Mouse (Mus musculus) 3134 (cell line): ENCODE results near the gene Calcrl.
"Not testable (repeated sequence)": the region's sequence is repeated elsewhere in the genome, so short reads cannot be mapped to it uniquely, and the experiment has no call there.

ENCODE experiments used
- DNase-seq: peaks from one replicate; pipeline ENCODE4 v3.0.0-alpha.2; 2011; ENCODE audit warnings: low spot score; ENCODE audit not compliant: insufficient read length; ENCODE audit errors: extremely low read depth

Gene Calcrl

GRCm38 (mm10) chr2:84393236-84393635, 32.0 kb downstream of the Calcrl start:
- DNase-seq: no peak

DNA sequence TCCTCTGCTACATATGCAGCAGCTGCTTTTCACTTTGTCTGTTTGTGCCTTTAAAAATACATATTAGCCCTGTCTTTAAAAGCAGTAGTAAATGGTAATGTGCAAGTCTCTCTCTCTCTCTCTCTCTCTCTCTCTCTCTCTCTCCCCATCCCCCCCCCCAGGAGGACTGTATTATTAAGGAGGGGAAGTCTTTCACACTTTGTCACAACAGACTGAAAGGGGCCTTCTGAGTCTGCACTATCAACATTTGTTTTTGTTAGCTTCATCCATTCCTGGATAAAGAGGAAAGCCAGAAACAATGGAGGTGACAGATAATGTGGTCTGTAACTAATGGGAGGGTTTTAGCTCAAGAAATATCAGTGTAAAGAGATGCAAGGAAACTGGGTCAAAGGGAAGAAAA, 36.1 kb downstream of the Calcrl start:
- no peak for DNase-seq

- not testable (repeated sequence) for DNase-seq
These were observed 36.7 kb downstream of the Calcrl start for GRCm38 (mm10) chr2:84388537-84388936.

DNA sequence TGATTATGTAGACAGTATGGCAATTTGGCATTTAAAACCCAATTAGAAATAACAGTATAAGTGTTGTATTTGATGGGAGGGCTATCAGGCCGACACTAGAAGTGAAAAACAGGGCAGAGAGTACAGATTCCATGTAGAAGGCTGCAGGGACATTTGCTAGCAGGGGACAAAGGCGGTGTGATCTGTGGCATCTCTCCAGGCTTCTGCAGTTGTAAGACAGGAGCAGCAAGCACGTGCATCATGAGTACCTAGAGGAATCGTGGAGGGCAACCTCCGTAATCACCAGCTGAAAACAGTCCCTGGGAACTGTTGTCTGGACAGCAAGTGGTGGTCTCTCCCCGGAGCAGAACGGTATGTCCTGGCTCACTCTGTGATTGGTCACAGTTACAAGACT, 37.2 kb downstream of the Calcrl start:
- DNase-seq: no peak

DNA sequence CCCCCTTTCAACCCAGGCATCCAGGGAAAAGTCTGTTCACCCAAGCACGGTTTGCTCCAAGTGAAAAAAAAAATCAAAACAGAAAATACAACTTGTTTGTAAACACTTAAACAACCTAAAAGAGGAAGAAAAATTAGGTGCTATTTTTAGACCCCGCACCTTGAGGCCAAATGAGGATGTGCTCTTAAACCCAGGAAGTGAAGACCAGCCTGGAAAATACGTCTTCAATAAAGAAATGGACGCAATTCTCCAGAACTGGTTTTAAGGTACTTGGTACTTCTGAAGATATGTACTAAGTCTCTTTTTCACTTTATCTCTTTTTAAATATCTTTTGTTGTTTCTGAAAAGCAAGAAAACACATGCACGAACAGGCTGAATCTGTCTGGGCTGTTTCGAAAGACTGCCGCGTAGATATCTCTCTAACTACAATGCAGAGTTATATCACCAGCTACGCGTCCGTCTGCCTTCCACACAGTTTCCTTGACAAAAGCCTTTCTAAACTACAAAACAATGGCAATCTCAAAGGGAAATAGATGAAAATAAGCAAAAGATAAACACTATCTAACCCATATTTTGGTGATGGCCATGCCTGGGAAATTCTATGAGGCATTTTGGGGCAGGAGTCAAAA, 37.7 kb downstream of the Calcrl start:
- no peak for DNase-seq

GRCm38 (mm10) chr2:84386563-84387393, 38.4 kb downstream of the Calcrl start:
- no peak for DNase-seq

DNA sequence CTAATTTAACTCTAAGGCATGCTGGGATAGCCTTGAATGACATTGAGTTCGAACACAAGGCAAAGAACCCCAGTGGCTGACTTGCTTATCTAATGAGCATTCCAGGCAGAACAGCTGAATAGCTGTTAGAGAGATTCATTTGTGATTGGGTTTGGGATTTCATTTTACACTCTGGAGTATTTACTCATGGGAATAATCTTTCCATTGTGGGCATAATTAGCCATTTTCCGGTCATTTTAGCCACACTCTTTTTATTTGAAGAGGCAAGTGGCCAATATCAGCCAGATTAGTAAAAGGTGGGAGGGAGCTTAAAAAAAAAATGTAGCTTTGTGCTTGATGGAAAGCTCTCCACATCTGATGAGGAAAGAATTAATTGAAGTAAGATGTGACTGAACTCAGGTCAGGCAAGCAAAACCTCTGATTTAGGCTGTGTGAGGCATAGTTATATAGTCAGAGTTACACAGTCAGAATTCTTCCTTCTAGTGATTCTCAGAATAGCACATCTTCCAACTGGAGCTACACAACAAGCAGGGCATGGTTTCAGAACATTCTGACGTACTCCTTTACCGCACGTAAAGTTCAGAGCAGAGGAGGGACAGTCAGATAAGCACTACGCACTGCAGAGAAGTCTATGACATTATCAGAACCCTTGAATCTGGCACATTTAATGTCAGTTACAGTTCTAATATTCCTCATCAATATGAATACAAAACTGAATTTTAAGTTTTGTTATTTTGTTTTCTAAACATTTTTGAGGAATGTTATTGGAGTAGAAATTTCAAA, 40.1 kb downstream of the Calcrl start:
- no peak for DNase-seq

DNA sequence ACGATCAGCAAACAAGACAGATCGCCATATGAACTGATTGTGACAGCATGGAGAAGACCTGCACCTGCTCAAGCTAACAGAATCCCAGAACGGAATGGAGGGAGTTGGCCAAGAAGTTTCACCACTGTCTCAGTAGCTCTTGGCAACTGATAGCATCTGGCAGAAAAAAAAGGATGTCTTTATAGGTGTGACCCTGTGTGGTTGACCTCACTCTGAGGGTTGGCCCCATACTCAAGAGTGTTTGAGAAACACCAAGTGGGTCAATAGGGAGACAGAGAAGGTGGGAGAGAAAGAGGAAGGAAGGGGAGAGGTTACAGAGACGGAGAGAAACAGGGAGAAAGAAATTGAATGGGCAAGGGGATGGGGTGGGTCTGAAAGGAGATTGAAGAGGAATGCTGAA, 41.4 kb downstream of the Calcrl start:
- DNase-seq: no peak

GRCm38 (mm10) chr2:84382556-84382955, 42.7 kb downstream of the Calcrl start:
- DNase-seq: no peak

GRCm38 (mm10) chr2:84381997-84382396, 43.2 kb downstream of the Calcrl start:
- DNase-seq: no peak

- no peak for DNase-seq
These were observed 44.4 kb downstream of the Calcrl start for GRCm38 (mm10) chr2:84380816-84381215.

DNA sequence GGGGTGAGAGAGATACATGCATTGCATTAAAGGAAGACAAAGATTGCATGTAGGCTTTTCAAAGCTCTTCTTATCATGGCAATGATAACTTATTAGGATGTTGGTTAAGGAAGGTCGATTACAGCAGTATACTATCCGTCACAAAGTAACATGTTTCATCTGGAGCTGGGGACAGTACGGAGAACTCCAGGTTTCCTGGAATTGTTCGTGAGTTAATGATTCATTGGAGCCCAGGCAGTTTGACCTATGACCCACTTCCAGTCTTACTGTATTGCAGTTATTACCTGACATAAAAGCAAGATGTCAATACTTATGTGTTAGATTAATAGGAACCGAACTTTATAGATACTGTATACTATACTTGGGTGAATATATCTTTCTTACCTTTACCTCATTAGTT, 46.5 kb downstream of the Calcrl start:
- no peak for DNase-seq

- no peak for DNase-seq
These were observed 56.0 kb downstream of the Calcrl start for GRCm38 (mm10) chr2:84369256-84369655.

DNA sequence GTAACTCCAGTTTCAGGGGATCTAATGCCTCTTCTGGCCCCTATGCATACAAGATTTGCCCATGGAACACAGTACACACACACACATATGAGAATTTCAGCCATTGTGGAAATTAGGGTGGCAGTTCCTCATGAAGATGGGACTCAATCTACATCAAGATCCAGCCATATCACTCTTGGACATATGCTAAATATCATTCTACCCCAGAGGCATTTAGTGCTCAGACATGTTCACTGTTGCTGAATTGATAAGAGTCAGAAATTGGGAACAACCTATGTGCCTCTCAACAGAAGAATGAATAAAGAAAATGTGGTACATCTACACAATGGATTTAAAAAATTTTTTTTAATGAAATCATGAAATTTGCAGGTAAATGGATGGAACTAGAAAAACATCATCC, 58.5 kb downstream of the Calcrl start:
- no peak for DNase-seq

DNA sequence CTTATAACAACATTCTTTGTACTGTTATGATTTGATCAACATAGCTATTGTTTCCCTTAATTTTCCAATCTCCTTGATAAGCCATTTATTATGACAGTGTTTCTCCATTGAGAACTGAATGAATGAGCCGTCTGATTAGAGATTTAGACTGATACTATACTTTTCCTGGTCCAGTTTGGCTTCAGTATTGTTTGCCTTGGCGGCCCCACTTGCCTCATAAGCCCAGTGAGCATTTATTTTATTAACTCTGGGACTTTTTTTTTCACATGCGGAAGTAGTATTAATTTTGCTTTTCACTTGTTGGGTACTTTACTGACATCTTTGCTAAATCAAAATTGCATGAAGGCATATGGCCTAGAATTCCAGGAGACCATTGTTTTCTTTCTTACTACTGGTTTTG, 59.9 kb downstream of the Calcrl start:
- DNase-seq: no peak

DNA sequence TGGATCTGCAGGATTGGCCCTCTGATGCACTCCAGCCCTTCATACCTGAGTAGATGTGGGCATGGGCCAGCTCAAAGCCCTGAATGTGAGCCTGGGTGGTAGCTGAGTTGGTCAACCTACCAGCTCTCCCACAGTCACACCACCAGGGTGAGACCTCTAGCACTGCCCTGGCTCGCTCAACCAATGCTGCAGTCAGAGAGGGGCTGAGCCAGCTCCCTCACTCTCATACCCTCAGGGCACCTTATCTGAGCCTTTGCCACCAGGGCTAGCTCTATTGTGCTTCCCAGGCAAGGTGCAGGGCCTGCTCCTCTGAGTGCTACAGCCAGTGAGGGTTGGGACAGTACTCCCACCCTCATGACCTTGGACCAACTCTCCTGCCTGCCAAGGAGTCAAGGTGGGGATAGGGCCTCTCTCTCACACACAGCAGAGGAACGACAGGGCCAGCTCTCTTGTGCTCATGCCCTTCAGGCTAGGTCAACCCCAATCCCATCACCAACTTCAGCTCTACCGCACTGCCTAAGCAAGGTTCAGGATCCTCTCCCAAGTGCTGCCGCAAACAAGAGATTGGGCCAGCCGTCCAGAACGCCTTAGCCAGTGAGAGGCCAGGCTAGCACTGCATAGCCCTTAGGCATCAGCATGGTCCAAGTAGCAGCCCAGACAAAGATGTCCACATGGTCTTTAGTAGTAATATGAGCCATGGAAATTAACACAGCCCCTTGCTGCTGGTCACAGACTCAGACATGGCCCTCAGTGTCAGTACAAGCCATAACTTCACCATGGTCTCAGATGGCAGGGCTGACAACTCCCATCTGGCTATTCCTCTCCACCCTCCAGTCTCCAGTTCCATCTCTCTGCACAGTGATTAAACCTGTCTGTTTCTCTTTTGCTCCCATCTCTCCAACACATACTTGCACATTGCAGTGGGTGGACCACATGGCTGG, 62.2 kb downstream of the Calcrl start:
- DNase-seq: no peak

- no peak for DNase-seq
These were observed 66.4 kb downstream of the Calcrl start for GRCm38 (mm10) chr2:84358690-84359343.

DNA sequence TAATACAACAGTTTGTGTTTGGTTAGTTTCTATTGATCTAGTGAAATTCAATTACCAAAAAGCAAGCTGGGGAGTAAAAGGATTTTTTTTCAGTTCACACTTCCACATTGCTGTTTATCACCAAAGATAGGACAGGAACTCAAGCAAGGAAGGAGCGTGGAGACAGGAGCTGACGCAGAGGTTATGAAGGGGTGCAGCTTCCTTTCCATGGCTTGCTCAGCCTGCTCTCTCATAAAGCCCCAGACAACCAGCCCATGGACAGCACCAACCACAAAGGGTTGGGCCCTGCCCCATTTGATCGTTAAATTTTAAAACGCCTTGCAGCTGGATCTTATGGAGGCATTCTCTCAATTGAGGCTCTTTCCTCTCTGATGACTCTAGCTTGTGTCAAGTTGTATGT, 69.9 kb downstream of the Calcrl start:
- no peak for DNase-seq

DNA sequence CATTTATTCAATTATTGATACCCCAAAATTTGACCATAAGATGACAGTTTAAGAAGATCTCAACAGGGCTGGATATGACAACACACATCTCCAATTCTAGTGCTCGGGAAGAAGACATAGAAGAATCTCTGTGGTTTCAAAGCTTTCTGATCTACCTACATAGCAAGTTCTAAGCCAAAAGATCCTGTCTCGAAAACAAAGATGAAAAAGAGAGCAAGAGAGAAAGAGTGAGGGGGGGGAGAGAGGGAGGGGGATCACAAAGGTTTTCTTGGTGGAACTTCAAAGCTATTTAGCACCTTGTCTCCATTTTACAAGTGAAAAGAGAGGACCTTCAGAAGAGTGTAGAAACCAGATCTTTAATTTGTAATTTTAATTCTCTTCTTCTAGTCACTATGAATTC, 77.8 kb downstream of the Calcrl start:
- DNase-seq: no peak

DNA sequence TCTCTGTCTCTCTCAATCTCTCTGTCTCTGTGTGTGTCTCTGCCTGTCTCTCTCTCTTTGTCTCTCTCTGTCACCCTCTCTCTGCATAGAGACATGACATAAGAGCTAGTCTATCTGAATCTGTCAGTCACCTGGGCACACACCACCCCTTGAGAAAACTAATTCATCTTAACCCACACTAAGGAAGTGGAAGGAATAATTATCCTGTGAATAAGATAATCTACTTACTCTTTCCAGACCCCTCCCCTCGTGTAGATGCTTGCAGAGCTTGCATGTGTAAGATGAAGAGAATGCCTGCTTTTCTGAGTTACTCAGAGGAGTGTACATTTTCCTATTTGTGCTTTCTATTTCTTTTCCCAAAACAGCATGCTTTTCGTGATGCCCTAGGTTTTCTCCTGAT, 81.5 kb downstream of the Calcrl start:
- no peak for DNase-seq
